Mouse (Mus musculus) brain, embryonic 14.5 days (tissue): ENCODE measurements around the gene Chrna10.

Experiments
- CTCF ChIP-seq: fragments of 200-500 bp; IDR thresholded peaks from 2 replicates; pipeline ENCODE4 v1.5.1; 2012; ENCODE audit warnings: inconsistent platforms, mild to moderate bottlenecking, moderate library complexity, borderline replicate concordance; ENCODE audit not compliant: insufficient read depth, insufficient read length; ENCODE audit errors: extremely low read depth
- POLR2A ChIP-seq: fragments of 200-500 bp; IDR thresholded peaks from 2 replicates; pipeline ENCODE4 v1.6.1; 2012; ENCODE audit warnings: mild to moderate bottlenecking, inconsistent platforms, borderline replicate concordance; ENCODE audit not compliant: poor library complexity, insufficient read depth, insufficient read length, severe bottlenecking; ENCODE audit errors: extremely low read depth

DNA sequence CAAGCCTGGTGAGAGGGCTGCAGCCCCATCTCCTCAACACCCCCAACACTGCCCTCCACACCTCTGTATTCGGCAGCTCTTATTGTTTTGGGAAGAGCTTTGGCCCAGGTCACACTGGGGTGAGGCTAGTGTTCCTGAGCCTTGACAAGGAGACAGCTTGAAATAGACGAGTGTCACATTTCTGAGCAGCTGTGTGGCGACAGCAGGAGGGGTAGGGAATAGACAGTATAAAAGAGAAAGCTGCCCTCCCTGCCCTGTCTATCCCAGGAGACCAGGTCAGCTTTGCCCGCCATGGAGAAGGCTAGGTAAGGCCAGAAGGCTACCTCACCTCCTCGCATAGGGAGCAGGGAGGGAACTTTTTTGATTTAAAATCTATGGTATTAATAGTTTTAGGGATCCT, 15.1 kb downstream of the Chrna10 start, which contains the start of gene Art1:
- TF ChIP-seq POLR2A = no peak
- no peak for TF ChIP-seq CTCF
